Mouse (Mus musculus): ENCODE results near the gene Sult1a1.
"Not testable (repeated sequence)": the region's sequence is repeated elsewhere in the genome, so short reads cannot be mapped to it uniquely, and the experiment has no call there.

Gene Sult1a1

DNA sequence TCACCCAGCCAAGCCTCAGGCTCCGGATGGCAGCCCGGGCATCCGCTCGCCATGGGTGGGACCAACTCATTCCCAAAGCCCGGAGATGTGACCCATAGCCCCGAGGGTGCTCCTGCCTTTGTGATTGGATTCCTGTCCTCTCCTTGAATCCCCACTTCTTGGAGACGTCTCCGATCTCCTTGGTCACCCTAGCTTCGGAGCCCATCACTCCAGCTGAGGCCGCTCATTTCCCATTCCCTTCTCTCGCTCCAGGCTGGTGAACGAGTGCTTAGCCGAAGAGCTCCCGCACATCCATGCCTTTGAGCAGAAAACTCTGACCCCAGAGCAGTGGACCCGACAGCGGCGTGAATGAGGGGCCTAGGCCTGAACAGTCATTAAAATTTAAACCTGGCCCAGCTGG is 20.1 kb upstream of the Sult1a1 start:
- no peak for DNase-seq

DNA sequence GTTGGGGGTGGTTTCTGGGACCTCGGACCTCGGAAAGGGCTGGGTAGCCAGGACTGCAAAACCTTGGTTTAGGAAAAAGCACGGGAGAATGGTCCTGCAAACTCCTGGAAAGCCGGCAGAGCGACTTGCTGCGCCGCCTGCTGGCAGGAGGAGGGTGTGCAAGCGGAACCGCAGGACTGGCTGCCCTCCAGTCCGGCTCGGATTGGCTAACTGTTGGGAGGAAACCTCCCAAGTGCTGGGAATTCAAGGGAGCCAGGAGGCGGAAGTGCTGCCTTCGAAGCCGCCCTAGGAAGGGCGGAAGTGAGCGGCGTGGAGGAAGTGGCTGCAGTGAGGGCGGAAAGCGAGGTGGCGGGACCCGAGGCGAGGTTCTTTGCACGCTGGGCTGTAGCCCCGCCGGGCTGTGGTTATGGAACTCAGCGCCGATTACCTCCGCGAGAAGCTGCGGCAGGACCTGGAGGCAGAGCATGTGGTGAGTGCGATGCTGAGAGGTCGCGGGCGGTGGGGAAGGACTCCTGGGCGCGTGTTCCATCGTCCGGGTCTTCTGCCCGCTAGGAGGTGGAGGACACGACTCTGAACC is 19.5 kb upstream of the Sult1a1 start, which contains the start of gene Slx1b:
TSS of gene Slx1b (minus strand) at position 154 of the 577 bp plus-strand sequence.
- DNase-seq: peak; percentile 96 to 97

DNA sequence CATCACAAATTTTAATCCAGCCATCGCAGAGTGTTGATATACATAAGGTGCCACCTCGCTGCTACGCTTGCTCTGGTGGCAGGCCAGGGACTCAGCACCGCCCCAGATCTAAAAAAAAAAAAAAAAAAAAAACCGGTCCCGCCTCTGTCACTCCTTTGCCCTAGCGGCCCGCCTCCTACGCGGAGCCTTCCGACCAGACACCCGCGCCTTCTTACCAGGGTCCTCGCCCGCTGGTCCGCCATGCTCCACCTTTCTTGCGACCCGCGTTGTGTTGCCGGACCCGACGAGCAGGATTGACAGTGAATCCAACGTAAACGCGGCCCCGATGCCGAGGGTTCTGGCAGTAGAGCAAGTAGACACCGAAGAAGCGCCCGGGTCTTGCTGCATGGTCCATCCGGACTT is 19.0 kb upstream of the Sult1a1 start, which contains the start of gene Bola2:
TSS of gene Bola2 (plus strand) at position 192 of the 402 bp plus-strand sequence.
- peak in 1 of 2 experiments; percentile 78 for DNase-seq

DNA sequence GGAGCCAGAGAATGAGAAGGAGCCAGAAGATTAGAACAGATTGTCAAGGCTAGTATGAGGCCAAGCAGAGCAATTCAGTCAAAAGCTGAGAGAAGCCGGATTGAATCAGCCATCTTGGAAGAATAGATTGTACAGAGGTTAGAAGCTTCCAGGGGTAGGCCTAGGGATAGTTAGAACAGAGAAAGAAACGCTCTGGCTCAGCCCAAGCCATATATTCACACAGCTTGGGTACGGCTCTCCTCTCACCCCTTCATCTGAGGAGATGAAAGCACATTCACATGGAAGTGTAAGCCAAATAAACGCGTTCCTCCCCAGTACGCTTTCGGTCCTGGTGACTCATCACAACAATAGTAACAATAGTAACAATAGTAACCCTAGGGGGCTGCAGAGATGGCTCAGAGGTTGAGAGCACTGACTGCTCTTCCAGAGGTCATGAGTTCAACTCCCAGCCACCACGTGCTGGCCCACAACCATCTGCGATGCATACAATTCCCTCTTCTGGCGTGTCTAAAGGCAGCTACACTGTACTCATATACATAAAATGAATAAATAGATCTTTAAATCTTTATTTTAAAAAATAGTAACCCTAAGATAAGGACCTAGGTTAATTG is 18.3 kb upstream of the Sult1a1 start:
- peak in 1 of 2 experiments; percentile 26 for DNase-seq

DNA sequence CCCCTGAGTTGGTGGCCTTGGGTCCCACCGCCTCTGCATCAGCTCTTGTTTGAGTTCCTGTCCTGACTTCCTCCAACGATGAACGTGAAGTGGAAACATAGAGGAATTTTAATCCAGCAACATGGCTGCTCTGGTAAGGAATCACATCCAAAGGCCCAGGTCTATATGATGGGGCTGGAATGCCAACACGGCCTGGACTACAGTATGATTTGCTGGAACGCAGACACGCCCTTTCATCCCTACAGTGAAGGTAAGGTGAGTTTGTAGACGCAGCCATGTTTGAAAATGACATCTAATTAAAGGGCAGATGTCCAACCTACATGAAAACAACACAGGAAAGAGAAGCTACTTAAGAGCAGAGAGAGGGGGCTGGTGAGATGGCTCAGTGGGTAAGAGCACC is 17.5 kb upstream of the Sult1a1 start:
- no peak for DNase-seq

DNA sequence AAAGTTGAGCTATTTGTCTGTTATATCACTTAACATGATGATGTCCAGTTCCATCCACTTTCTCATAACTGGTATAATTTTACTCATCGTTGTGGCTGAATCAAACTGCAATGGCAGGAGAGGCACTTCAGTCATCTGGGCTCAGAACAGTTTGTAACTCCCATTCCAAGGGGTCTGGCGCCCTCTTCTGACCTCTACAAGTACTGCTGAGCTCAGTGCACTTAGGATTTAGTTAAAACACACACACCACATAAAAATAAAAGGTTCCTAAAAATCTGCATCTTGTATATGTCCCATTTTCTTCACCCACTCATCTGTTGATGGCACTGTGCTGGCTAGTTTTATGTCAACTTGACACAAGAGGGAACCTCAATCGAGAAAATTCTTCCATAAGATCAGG is 17.0 kb upstream of the Sult1a1 start:
- peak; percentile 83 to 89 for DNase-seq

DNA sequence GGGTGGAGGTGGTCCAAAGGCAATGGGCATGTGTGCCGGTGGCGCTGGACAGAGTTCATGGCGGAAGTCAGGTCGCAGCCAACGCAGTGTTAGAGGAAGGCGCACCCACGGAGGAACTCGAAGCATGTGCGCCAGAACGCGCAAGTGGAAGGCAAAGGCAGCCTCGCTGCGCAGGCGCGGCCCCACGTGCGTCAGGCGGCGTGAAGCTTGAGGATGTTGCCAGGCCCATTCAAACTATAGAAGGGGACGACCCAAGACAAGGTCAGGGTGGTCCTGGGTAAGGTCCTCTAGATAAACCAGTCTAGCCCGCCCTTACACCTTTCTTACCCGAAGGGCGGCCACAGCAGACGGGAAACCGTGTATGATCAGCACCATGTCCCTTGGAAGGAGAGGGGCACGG is 16.2 kb upstream of the Sult1a1 start:
- DNase-seq: peak in 1 of 2 experiments; percentile 31

DNA sequence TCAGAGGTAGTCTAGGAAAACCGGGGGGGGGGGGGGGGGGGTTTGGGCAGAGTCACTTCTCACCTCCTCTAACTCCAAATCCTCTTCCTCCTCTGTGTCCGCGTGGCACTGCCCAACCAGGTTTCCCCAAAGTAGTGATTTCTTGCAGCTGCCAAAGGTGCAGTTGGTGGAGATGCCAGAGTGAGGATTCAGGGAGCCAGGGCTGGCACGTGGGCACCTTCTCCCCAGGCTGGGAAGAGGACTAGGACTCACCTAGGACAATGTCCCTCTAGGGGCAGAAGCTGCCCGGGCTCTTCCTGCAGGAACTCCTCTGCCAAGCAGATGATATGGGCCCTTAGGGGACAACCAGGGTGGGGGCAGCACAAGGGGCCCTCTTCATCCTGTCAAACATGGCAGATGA is 15.4 kb upstream of the Sult1a1 start:
- DNase-seq: no peak

DNA sequence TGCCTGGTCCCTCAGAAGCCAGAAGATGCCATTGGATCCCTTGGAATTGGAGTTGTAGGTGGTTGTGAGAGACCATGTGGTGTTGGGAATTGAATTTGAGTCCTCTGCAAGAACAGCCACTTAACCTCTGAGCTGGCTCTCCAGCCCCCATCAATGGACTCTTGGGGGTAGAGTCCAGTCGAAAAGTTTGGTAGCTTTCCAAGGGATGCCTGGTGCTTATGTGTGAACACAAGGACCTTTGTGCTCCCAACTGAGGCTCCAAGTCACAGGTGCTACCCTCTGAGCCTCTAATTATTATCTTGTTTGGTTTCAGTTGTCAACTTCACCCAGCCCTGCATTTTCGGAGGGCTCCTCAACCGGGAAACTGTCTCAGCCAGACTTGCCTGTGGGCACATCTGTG is 14.5 kb upstream of the Sult1a1 start:
- no peak for DNase-seq

DNA sequence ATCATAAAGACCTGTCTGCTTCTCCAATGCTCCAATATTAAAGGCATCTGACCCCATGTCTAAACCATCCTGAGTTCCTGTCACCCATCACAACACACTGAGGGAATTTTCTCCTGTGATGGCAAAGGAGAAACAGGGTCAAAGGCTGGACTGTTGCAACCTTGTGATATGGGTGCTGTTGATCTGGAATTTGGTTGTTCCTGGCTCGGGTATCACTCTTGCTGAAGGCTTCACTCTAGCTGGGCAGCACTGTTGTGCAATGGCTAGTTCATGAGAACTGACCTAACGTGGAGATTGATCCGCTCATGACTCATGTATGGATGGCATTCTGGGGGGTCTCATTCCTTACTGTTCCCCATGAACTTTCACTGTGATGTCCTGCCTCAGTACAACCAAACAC is 12.8 kb upstream of the Sult1a1 start:
- DNase-seq: no peak

DNA sequence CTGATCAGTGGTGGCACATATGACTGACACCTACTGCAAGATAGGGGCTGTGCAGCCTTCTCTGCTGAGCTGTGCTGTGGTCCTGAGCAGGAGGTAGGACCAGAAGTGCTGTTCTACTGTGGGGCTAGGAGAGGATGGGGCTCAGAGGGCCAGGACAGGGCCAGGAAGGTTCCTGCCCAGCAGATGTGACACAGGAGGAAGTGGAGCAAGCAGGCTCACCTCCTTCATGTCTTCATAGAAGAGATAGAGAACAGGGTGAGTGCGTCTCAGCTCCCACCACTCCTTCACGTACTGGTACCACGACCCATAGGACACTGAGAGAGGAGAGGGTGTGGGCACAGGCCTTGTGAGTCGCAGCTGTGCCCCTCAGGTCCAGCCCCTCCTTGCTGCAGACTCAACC is 11.9 kb upstream of the Sult1a1 start:
- not testable (repeated sequence) for DNase-seq

DNA sequence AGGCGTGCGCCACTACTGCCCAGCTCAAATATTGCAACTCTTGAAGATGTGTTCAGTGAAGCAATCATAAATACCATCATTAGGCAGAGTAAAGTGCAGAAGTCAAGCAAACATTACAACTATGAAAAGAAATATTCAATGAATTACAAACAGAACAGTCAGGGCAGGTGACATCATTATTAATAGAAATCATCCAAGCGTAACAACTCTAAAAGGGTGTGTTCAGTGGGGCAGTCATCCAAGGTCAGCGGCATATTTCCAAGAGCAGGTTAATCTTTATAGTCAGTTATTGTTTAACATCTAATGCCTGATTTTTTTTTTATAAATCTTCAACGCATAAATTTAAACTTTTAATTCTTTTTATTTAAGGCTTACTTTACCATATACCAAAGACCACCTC is 5.0 kb upstream of the Sult1a1 start:
- no peak for DNase-seq

DNA sequence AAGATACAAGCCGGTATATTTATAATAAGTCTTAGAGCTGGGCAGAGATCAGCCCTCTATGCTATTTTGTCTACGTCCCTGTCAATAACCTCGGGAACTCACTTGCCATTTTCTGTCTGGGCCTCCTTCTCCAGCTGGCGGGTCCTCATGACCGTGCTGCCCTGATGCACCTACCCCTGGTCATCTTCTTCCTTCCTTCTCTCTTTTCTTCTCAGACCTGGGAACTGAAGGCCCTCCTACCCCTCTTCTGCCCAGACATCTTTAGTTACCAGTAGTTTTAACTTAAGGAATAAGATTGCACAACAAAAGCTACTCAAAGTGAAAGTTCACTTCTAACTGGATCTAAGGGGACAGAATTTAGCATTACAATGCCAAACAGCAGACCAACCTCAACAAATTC is 3.5 kb upstream of the Sult1a1 start:
- no peak for DNase-seq

DNA sequence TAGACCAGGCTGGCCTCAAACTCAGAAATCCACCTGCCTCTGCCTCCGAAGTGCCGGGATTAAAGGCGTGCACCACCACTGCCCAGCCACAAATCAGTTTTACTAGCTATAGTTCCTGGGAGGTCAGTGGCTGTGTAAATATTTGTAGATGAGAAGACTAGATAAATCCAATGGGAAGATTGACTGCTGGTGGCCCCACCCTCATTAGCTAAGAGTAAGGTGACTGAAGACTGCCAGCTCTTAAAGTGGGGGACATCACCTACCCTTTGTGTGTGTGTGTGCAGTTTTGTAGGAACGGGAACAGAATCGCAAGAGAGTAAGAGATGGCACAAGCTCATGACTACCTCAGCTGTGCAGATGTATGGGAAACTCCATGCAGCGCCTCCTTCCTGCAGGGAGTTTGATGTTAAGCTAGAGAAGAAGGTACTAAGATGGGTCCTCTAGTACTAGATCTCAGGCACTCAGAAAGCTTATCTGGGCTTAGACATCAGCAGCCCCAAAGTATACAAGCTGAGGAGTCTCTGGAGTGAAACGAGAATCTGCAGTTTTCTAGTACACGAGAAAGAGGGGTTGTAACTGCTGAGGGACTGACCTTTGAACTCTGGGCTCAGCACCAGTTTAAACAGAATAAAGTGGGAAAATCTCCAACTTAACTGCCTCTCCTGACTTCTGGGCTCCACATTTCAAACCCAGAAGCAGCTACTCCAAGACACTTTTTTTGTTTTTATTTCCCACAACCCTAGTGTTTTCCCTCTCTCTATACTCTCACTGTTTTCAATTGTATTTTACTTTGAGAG is 2.5 kb upstream of the Sult1a1 start:
- DNase-seq: no peak

DNA sequence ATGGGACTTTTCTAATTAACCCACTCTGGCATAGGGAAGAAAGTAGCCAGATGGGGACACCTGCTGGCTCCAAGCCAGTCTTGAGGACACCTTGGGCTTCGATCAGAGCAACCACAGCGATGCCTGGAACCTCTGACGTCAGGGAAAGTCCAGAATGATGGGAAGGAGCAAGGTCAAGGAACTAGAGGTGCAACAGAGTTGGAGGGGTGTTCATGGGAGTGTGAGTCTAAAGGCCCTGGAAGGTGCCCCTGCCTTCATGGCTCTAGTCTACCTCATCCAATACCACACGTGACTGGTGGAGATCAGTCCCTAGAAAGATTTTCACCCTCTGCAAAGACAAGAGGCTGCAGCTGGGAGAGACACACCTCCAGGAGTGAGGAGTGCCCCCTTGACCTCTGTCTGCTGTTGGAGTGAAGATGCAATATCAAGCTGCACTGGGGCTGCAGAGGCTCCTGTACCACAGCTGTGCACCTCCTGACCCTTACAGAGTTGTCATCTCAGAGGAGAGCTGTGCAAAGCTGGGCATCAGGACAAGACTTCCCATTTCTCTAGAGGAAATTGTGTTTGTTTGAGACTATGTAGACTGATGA is 494 bp upstream of the Sult1a1 start:
- DNase-seq: no peak

DNA sequence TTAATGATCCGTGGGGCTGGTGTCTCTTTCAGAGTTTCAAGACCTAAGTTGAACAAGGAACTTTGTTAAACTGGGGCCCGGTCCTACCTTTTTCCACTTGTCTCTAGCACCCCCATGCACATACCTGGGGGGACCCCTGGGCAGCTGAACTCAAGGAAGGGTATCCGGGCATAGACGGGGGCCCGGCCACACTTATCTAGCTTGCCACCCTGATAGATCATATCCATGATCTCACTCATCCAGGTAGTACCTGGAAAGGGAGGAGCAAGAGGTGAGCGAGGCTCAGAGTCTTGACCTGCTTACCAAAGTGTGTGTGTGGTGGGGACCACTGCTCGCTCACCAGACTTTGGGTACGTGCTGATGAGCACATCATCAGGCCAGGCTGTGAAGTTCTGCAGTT is 1.1 kb downstream of the Sult1a1 start:
- no peak for DNase-seq

DNA sequence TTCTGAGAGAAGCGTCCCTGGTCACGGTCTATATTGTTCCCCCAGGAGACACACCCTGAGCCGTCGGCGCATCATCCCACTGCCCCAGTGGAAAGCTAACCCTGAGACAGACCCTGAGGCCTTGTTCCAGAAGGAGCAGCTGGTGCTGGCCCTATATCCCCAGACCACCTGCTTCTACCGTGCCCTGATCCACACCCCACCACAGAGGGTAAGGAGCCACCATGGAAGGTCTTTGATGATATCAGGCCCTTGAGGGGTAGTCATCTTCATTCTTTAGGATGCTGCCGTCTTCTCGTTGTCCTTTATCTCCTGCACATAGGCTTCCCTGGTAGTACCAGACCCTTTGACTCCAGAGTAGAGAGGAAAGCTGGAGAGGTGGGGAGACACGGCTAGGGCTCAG is 4.1 kb downstream of the Sult1a1 start:
- DNase-seq: no peak

DNA sequence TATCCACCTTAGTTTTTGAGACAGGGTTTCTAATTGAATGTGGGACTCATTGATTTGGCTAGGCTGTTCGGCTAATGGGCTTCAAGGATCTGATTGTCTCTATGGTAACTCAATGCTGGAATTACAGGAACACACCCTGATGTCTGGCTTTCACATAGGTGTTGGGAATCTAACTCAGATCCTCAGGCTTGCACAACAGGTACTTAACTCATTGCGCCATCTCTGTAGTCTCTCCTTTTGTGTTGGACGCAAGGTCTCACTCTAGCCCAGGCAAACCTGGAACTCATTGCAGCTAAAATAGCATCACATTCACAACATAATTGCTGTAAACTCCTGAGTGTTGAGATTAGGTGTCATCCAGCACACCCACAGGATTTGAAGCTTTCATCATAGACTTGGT is 6.1 kb downstream of the Sult1a1 start:
- no peak for DNase-seq

DNA sequence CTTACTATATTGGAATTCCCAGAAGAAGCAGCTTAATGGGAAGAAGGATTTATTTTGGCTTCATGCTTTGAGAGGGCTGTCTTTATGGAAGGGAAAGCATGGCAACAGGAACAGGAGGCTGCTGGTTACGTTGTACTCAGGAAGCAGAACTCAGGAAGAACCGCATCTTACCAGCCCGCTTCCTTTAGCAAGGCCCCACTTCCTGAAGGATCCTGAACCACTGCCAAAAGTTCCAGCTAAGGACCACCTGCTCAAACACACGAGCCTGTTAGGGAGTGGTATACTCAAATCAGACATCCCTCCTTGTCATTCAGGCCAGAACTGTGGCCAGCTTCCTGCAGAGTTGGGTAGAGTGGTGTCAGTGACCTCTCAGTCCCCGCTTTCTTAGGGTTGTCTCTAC is 7.8 kb downstream of the Sult1a1 start:
- no peak for DNase-seq

DNA sequence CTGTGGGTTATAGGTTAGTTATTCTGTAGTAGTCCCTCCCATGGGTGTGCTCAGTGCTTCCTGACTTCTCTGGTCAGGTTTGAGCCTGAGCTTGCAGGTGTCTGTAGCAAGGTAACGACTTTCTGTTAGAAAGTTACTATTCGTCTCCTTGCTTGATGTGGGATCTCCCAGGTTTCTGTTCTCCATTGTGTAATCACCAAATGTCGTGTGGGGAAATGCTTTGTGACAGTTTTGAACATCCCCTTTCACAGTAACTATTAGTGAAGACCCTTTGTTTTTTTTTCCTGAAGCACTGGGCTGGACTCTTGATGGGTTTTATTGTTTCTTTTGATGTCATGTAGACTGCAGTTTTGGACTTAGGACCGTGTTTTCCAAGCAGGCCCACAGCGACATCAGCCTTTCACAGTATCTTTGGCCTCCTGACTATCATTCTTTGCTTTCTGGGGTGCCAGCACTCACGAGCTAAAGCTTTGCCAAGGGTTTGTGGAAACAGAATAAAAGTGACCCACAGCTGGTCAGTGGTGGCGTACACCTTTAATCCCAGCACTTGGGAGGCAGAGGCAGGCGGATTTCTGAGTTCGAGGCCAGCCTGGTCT is 8.6 kb downstream of the Sult1a1 start:
- DNase-seq: no peak

DNA sequence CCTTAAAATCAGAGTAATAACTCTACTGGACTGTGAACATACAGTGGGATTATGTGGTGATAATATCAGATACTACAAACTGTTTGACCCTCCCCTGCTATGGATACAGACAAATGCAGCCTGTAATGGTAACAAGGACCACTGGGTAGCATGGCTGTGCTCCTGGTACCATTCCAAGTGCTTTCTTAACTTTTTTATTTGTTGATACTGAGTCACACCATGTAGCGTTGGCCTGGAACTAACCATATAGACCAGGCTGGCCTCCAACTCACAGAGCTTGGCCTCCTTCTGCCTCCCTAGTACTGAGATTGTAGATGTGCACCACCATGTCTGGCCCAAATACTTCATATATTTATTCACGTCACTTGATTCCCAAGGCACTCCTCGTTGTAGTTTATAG is 11.0 kb downstream of the Sult1a1 start:
- no peak for DNase-seq

DNA sequence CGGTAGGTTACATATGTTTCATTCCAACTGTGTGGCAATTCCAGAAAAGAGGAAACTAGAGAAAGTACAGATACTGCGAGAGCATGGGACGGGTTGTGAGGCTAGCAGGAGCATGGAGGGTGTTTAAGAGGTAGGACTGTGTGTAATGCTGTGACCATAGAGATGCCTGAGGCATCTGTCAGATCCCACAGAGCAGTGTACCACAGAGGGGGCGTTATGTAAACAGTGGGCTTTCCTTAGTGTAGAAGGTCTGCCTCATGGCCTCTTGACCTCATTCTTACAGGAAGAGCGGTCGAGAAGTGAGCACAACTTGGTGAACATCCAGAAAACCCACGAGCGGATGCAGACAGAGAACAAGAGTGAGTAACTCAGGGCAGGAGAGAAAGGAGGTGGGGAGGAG is 12.6 kb downstream of the Sult1a1 start:
- no peak for DNase-seq

DNA sequence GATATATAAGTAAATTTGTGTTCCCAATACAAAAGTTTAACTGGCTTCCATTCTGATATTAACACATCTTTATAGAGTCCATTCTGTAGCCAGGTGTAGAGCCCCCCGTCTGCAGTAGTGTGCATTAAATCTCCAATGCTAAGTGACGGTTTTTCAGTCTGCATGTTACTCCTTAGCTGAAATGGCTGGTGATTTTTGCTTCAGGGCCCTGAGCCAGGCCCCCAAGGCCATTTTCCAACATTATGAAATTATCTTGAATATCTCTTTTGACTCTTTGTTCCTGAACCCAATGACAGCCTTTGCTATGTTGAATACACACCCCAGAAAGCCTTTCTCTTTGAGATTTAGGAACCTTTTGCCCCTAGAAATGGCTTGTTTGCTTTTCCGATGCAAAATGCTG is 16.5 kb downstream of the Sult1a1 start:
- DNase-seq: no peak

Measured in cerebellum, postnatal 25 days (tissue).